Comparison of ENCODE assay signal across 8 mouse cellular contexts in genomic region chr2:165364334-165365091, GRCm38 (mm10). TPM values are rescaled to one million over a fixed set of nuclear protein-coding genes. Genes with fewer than 3 reads are reported as not detected.
DNase-seq lines count a peak whose midpoint lies in the region; ATAC-seq lines count a peak whose summit lies in the region.

No protein-coding gene starts in this region.

- H3K4me3 ChIP-seq in heart, embryonic 10.5 days: peak overlapping the region; percentile 28; the same call in 1 of the 2 replicates
- peak overlapping the region; percentile 79 for H3K4me3 ChIP-seq in megakaryocyte, embryonic 14.5 days (replicated peaks)
- H3K4me3 ChIP-seq in stomach, embryonic 14.5 days (ENCODE audit: low read depth, low read length): no peak overlapping the region

- H3K27ac ChIP-seq in heart, embryonic 10.5 days: no peak overlapping the region
- H3K27ac ChIP-seq in stomach, embryonic 14.5 days (ENCODE audit: low read length): no peak overlapping the region

- no peaks in the 10 kb centered on the region for H3K9me3 ChIP-seq in heart, embryonic 10.5 days
- peaks cover 6% of the 10 kb centered on the region for H3K9me3 ChIP-seq in megakaryocyte, embryonic 14.5 days
- no peaks in the 10 kb centered on the region for H3K9me3 ChIP-seq in stomach, embryonic 14.5 days (ENCODE audit: control insufficient read depth, low read depth, low read length)

- DNase-seq in heart, embryonic 10.5 days (ENCODE audit: low spot score): no peak
- DNase-seq in heart, postnatal 25 days (ENCODE audit: low spot score): no peak
- peak; percentile 80 for DNase-seq in adrenal gland, postnatal 10 days
- DNase-seq in embryo, embryonic 9.5 days (ENCODE audit: extremely low spot score): peak; percentile 70
- DNase-seq in heart, postnatal 10 days: peak; percentile 52 to 71
- DNase-seq in layer of hippocampus, postnatal 36 days: peak; percentile 54 to 58

- intact Hi-C loops in heart, postnatal 25 days (cut with DNase I): loop anchor here (1.0 to 10.0 kb wide), 3 partner anchors 123 to 400 kb away; partner anchors contain the start of genes Cdh22 and Slc12a5
- intact Hi-C loops in heart, postnatal 10 days (cut with DNase I): loop anchor here (1.0 kb wide), 1 partner anchor 123 kb away; no protein-coding TSS in a partner anchor

- H3K4me2 ChIP-seq in stomach, embryonic 14.5 days (replicated peaks; ENCODE audit: low read depth, low read length): peak overlapping the region; percentile 20; the same call in 1 of the 2 replicates

- ATAC-seq in stomach, embryonic 14.5 days (ENCODE audit: insufficient number of reproducible peaks, insufficient read depth, low FRiP score, low read depth): no peak

- H3K4me1 ChIP-seq in heart, embryonic 10.5 days: peaks cover 28% of the 10 kb centered on the region
- peaks cover 30% of the 10 kb centered on the region for H3K4me1 ChIP-seq in megakaryocyte, embryonic 14.5 days
- H3K4me1 ChIP-seq in stomach, embryonic 14.5 days (ENCODE audit: control insufficient read depth, insufficient read depth, low read length): 0 out of 2 replicates have a peak, but pooled peaks cover 15% of the 10 kb centered on the region

- no peak overlapping the region for H3K9ac ChIP-seq in stomach, embryonic 14.5 days (replicated peaks; ENCODE audit: low read depth, low read length)

- no peaks in the 10 kb centered on the region for H3K36me3 ChIP-seq in heart, embryonic 10.5 days
- no peaks in the 10 kb centered on the region for H3K36me3 ChIP-seq in megakaryocyte, embryonic 14.5 days (replicated peaks; ENCODE audit: low read length)
- H3K36me3 ChIP-seq in stomach, embryonic 14.5 days (ENCODE audit: control insufficient read depth, insufficient read depth, low read length): no peaks in the 10 kb centered on the region

- H3K27me3 ChIP-seq in heart, embryonic 10.5 days (ENCODE audit: insufficient read depth, poor library complexity, severe bottlenecking): peaks cover 63% of the 10 kb centered on the region
- H3K27me3 ChIP-seq in megakaryocyte, embryonic 14.5 days (replicated peaks): peaks cover 63% of the 10 kb centered on the region
- H3K27me3 ChIP-seq in stomach, embryonic 14.5 days (ENCODE audit: control insufficient read depth, insufficient read depth, low read length): peaks cover 3% of the 10 kb centered on the region; the same call in 1 of the 2 replicates

- 12% methylated on average over 21 of the region's 21 CpGs for WGBS in heart, embryonic 10.5 days
- 13% methylated on average over 21 of the region's 21 CpGs for WGBS in stomach, embryonic 14.5 days

RNA-seq across cellular contexts. Expression of gene Zfp663, which starts 4.0 kb away (rescaled TPM):
- polyA plus RNA-seq in heart, embryonic 10.5 days (2016; fragmentation: Nextera tagmentation; extraction: Ambion mirVana): 0.23 and 0.60 TPM in 2 replicates
- not detected for total RNA-seq in heart, postnatal 25 days (2021)
- not detected for total RNA-seq in adrenal gland, postnatal 10 days (2021)
- not detected for total RNA-seq in heart, postnatal 10 days (2021)
- total RNA-seq in layer of hippocampus, postnatal 36 days (2021): under 1 TPM; 0.15 to 0.66 TPM
- not detected in 2 replicates for polyA plus RNA-seq in megakaryocyte, embryonic 14.5 days (2012; ENCODE audit: insufficient read depth, low replicate concordance)
- polyA plus RNA-seq in stomach, embryonic 14.5 days (2014; fragmentation: Nextera tagmentation; extraction: Ambion mirVana): 0.23 and 1.7 TPM in 2 replicates

RNA-seq across cellular contexts. Expression of gene Zfp334, which starts 23.5 kb away (rescaled TPM):
- polyA plus RNA-seq in heart, embryonic 10.5 days (2016; fragmentation: Nextera tagmentation; extraction: Ambion mirVana): 9.3 and 12.2 TPM in 2 replicates
- 1 to 10 TPM; 2.2 to 2.4 TPM for total RNA-seq in heart, postnatal 25 days (2021)
- 1 to 10 TPM; 5.1 to 6.0 TPM for total RNA-seq in adrenal gland, postnatal 10 days (2021)
- total RNA-seq in heart, postnatal 10 days (2021): 1 to 10 TPM; 3.4 to 4.1 TPM
- 10 to 100 TPM; 15.6 to 16.5 TPM for total RNA-seq in layer of hippocampus, postnatal 36 days (2021)
- not detected in 2 replicates for polyA plus RNA-seq in megakaryocyte, embryonic 14.5 days (2012; ENCODE audit: insufficient read depth, low replicate concordance)
- polyA plus RNA-seq in stomach, embryonic 14.5 days (2014; fragmentation: Nextera tagmentation; extraction: Ambion mirVana): 9.6 and 10.3 TPM in 2 replicates

RNA-seq across cellular contexts. Expression of gene Ocstamp, which starts 35.7 kb away (rescaled TPM):
- polyA plus RNA-seq in heart, embryonic 10.5 days (2016; fragmentation: Nextera tagmentation; extraction: Ambion mirVana): 0.07 and 0.39 TPM in 2 replicates
- total RNA-seq in heart, postnatal 25 days (2021): under 1 TPM in 1 of 2 experiments, not detected in 1; 0.06 TPM
- under 1 TPM; 0.30 to 0.51 TPM for total RNA-seq in adrenal gland, postnatal 10 days (2021)
- total RNA-seq in heart, postnatal 10 days (2021): not detected
- total RNA-seq in layer of hippocampus, postnatal 36 days (2021): not detected
- 2.1 TPM in 1 of 2 replicates, not detected in the other for polyA plus RNA-seq in megakaryocyte, embryonic 14.5 days (2012; ENCODE audit: insufficient read depth, low replicate concordance)
- 0.06 TPM in 1 of 2 replicates, not detected in the other for polyA plus RNA-seq in stomach, embryonic 14.5 days (2014; fragmentation: Nextera tagmentation; extraction: Ambion mirVana)

RNA-seq across cellular contexts. Expression of gene Elmo2, which starts 38.2 kb away (rescaled TPM):
- 56.5 and 61.3 TPM in 2 replicates for polyA plus RNA-seq in heart, embryonic 10.5 days (2016; fragmentation: Nextera tagmentation; extraction: Ambion mirVana)
- total RNA-seq in heart, postnatal 25 days (2021): 10 to 100 TPM; 18.8 to 20.5 TPM
- total RNA-seq in adrenal gland, postnatal 10 days (2021): 10 to 100 TPM; 27.0 to 34.7 TPM
- total RNA-seq in heart, postnatal 10 days (2021): 10 to 100 TPM; 26.0 to 26.5 TPM
- total RNA-seq in layer of hippocampus, postnatal 36 days (2021): 100 to 1,000 TPM; 179 to 195 TPM
- 15.3 and 16.3 TPM in 2 replicates for polyA plus RNA-seq in megakaryocyte, embryonic 14.5 days (2012; ENCODE audit: insufficient read depth, low replicate concordance)
- polyA plus RNA-seq in stomach, embryonic 14.5 days (2014; fragmentation: Nextera tagmentation; extraction: Ambion mirVana): 66.4 and 77.8 TPM in 2 replicates

Comparison
In these comparisons a context has a peak if more than half of its experiments do, and no peak if none do; other contexts are left out.
1. DNase-seq: peak in adrenal gland, postnatal 10 days (single experiment), embryo, embryonic 9.5 days (single experiment), heart, postnatal 10 days (2 of 2) and layer of hippocampus, postnatal 36 days (2 of 2); none in heart, embryonic 10.5 days (single experiment) and heart, postnatal 25 days (single experiment).